Mouse (Mus musculus): ENCODE measurements around the gene Thra. TPM values are rescaled to one million over a fixed set of nuclear protein-coding genes. Genes with fewer than 3 reads are reported as not detected.

Gene Thra
- total RNA-seq, 2 experiments from 2014 or later = 78.3 to 85.2 TPM

DNA sequence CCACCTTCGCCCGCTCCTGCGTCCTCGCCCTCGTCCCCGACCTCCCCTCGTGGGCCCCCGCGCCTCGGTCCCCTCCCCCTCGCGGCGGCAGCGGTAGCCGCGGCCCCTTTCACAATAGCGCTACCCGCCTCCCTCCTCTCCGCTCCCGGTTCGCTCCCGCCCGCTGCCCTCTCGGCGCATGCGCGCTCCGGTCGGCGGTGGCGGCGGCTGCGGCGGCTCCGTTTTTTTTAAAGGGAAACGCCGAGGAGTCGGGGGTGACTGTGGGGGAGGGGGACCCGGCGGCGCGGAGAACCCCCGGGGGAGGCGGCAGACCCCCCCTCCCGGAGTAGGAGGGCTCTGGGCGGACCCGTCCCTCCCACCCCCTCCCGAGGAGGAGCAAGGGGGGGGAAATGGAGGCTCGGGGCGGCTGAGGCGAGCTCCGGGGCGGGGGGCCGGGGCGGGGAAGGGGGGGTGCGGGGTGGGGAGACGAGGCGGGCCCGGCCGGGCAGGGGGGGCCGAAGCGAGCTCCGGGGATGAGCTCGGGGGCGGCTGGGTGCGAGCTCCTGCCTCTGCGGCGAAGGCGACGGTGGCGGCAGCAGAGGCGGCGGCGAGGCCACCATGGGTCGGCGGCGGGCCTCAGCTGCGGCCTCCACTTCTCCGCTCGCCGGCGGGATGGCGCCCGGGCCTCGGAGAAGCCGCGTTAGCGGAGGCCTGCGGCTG, 54.7 kb downstream of the Thra start, which contains the start of gene Msl1:
TSS of gene Msl1 (plus strand) at position 502 of the 699 bp plus-strand sequence.
- DNase-seq (ENCODE audit: low spot score) = peak; percentile 85

DNA sequence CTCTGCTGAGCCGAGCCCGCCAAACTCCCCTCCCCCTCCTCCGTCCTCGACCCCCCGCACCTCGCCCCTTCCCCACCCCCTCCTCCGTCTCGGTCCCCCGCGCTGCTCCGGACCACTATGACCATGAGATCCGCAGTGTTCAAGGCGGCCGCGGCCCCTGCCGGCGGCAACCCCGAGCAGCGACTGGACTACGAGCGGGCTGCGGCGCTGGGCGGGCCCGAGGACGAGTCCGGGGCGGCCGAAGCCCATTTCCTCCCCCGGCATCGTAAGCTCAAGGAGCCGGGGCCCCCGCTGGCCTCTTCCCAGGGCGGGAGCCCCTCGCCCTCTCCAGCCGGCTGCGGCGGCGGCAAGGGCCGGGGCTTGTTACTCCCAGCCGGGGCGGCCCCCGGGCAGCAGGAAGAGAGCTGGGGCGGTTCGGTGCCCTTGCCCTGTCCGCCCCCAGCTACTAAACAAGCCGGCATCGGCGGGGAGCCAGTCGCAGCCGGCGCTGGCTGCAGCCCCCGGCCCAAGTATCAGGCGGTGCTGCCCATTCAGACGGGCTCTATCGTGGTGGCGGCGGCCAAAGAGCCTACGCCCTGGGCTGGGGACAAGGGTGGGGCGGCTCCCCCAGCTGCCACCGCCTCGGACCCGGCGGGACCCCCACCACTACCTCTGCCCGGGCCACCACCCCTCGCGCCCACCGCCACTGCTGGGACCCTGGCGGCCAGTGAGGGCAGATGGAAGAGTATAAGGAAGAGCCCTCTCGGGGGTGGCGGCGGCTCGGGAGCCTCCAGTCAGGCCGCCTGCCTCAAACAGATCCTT, 55.5 kb downstream of the Thra start:
- DNase-seq (ENCODE audit: low spot score) = peak; percentile 50

DNA sequence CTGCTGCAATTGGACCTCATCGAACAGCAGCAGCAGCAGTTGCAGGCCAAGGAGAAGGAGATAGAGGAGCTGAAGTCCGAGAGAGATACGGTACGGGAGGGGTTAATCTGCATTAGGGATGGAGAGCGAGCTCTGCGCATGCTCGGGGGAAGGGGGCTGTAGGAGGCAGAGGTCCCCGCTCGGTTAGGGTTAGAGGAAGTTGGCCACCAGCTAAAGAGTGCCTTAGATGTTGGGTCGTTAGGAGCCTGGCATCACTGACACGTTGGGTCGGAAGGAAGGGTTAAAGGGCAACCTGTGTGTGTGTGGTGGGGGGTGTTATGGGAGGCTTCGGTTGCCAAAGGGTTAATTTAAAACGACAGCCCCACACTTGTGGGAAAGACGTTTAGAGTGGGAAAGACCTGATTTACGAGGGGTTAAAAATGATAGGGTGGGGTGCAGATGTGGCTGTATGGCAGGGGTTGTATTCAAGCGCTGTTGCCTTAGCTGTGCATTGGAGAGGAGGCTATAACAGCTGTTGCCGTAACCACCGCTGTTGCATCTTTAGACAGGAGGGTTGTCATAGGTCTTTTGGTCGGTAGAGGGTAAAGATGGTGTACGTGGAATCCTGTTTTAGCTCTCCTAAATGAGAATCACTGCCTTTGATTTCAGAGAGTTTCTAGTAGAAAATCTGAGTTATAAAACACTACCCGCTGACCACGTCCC, 56.2 kb downstream of the Thra start:
- peak; percentile 44 for DNase-seq (ENCODE audit: low spot score)

DNA sequence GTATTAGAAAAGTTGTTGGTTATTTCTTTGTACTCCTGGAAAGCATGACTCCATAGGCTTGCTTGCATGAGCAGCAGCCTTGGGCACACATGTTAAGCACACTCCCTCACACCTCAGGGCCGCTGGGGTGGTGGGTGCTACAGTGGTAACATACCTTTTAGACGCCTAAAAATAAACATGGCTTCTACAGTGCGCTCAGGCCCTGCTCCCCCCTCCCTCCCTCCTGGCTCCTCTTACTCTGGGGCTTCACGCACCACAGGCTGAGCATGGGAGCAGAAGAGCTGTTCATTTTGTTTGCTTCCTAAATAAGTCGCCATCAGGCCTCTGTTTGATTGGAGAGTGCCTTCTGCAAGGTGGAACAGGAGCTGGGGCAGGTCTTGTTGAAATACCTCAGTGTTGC, 56.9 kb downstream of the Thra start:
- peak; percentile 18 for DNase-seq (ENCODE audit: low spot score)

DNA sequence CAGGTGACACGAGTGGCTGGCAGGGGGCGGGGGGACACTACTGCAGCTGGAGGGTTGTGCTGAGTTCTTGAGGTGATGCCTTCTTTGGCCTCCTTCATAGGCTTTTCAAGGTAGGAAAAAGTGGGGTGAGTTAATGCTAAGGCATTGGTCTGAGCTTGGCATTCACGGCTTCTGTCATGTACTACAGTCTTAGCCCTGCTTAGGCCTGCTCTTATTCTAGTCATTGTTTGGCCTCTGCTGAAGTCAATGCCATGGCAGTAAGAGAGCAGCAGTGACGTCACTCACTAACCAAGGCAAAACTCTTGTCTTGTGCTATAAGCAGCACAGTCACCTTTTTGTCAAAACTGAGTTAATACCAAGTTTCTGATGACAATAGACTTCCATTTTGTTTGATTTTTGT, 57.5 kb downstream of the Thra start:
- DNase-seq (ENCODE audit: low spot score) = no peak

DNA sequence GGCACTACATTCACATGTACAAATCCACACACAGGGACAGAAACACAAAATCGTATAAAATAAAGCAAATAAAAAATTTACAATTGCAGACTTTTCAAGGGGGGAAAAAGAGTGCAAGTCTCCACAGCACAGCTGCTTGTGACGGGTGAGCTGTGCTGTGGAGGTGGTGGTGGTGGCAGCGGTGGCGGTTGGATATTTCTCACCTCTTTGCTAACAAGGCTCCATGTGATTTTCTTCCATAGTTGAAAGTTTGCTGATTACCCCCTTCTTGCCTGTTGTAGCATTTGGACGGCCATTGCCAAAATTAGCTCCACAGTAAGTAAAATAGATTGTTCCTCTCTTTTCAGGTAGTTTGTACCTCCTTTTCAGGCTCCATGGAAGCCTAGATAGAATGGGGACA, 64.2 kb downstream of the Thra start, which contains the start of gene Casc3:
TSS of gene Casc3 (plus strand) at position 301 of the 400 bp plus-strand sequence.
- no peak for DNase-seq (ENCODE audit: low spot score)

DNA sequence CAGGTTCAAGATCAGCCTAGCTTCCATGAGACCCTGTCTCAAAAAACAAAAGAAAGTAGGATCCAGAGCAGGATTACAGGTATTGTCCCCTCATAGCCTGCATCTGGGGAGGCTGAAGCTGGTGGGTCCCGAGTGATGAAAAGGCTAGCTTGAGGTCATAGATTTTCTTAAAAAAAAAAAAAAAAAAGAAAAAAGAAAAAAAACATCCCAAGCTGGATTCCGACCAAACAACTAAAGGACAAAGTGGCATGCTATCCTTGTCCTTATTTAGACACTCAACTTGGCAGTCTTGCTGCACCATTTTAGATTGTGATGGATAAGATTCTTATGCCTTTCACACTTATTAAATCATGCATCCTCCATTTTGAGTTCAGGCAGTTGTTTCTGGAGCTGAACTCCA, 68.0 kb downstream of the Thra start:
- no peak for DNase-seq (ENCODE audit: low spot score)

DNA sequence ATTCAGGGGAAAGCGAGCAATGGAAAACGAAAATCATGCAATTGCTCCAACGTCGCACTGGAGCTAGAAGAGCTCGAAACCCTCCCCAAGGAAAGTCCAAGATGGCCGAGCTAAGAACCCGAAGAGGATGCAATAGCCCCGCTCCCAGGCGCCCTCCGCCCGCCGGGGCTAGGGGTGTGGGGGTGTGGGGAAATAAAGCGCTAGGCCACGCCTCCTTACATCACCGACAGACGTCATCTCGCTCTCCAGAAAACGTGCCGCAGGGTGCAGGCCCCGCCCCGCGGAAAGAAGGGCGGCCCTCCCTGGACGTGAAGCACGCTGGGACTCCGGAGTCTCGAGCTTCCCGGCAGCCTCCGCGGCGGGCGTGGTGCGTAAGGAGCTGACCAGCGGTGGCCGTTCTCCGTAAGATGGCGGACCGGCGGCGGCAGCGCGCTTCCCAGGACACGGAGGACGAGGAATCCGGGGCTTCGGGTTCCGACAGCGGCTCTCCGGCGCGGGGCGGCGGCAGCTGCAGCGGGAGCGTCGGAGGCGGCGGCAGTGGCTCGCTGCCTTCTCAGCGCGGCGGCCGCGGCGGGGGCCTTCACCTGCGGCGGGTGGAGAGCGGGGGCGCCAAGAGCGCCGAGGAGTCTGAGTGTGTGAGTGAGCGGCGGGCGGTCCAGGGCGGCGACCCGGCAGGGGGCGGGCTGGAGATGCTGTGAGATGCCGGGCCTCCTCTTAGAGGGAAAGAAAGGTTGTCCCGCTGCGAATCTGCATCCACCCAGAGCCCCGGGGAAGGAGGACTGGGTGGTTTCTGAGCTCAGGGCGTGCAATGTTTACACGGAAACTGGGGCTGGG, 69.2 kb downstream of the Thra start:
- DNase-seq (ENCODE audit: low spot score) = peak; percentile 98

DNA sequence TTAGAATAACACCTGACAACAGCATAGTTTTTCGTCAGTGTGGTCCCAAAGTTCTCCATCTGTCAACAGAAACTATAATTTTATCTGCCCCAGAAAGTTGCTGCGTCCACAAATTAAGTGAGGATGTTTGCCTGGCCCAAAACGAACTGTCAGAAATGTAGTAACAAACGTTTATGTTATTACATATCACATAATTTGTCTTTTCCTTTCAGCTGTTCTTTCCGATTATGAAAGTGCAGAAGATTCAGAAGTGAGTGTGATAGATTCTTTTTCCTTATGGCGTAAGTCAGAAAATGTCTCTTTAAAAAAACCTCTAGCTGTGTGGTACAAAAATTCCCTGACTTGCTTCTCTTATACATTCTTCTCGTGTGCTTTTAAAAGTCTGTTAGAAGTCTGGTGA, 70.2 kb downstream of the Thra start:
- DNase-seq (ENCODE audit: low spot score) = no peak

DNA sequence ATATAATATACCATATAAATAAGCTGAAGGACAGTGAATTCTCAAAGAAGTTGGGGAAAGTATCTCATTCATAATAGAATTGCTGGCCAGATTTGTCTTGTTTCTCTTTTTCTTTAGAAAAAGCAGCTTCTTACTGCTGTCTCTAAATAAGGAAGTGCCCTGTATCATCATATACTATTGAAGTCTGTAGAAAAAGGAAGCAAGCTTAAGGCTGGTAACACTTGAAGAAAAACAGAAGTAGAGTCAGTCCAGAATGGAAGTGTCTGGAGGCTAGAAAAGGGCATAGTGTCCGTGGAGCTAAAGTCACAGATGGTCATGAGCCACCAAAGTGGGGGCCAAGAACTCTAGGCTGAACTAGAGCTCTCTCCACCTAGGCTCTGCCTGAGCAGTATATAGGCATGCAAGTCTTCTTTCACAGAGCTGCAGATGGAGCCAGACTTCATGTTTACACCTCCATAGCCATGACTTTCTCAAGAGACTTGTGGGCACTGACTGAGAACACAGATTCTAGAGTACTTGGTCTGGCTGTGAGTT, 76.3 kb downstream of the Thra start:
- DNase-seq (ENCODE audit: low spot score) = no peak

Other genes with a start within 250 kb of the Thra start
- gene Ikzf3, start 194.6 kb upstream of the Thra start, total RNA-seq (2021) = under 1 TPM in 1 of 2 experiments, not detected in 1; 0.14 TPM
- gene Zpbp2, start 189.5 kb upstream of the Thra start, total RNA-seq (2021) = not detected
- gene Ormdl3, start 153.3 kb upstream of the Thra start, total RNA-seq (2021) = 10 to 100 TPM; 25.1 to 26.3 TPM
- not detected for gene Lrrc3c, start 142.3 kb upstream of the Thra start, total RNA-seq (2021)
- 1 to 10 TPM; 4.1 to 6.6 TPM for gene Gm12355, start 115.0 kb upstream of the Thra start, total RNA-seq (2021)
- gene Gsdma3, start 114.3 kb upstream of the Thra start, total RNA-seq (2021) = 10 to 100 TPM in 1 of 2 experiments, 1 to 10 TPM in 1; 8.8 to 12.5 TPM
- 1 to 10 TPM in 1 of 2 experiments, under 1 TPM in 1; 0.73 to 1.1 TPM for gene Gsdma2, start 93.9 kb upstream of the Thra start, total RNA-seq (2021)
- gene Gsdma, start 76.3 kb upstream of the Thra start, total RNA-seq (2021) = under 1 TPM; 0.83 to 0.89 TPM
- 100 to 1,000 TPM; 105 to 106 TPM for gene Psmd3, start 58.1 kb upstream of the Thra start, total RNA-seq (2021)
- gene Csf3, start 39.4 kb upstream of the Thra start, total RNA-seq (2021) = not detected
- gene Med24, start 11.2 kb upstream of the Thra start, total RNA-seq (2021) = 10 to 100 TPM; 48.1 to 53.3 TPM
- gene Nr1d1, start 34.7 kb downstream of the Thra start, total RNA-seq (2021) = 100 to 1,000 TPM in 1 of 2 experiments, 10 to 100 TPM in 1; 74.0 to 126 TPM
- gene Msl1, start 54.9 kb downstream of the Thra start, total RNA-seq (2021) = 10 to 100 TPM; 50.5 to 56.4 TPM
- 10 to 100 TPM; 14.0 to 15.6 TPM for gene Casc3, start 64.3 kb downstream of the Thra start, total RNA-seq (2021)
- gene Rapgefl1, start 96.1 kb downstream of the Thra start, total RNA-seq (2021) = under 1 TPM; 0.09 to 0.14 TPM
- gene Wipf2, start 123.0 kb downstream of the Thra start, total RNA-seq (2021) = 1 to 10 TPM; 5.5 to 5.7 TPM
- gene Cdc6, start 167.2 kb downstream of the Thra start, total RNA-seq (2021) = under 1 TPM; 0.09 to 0.26 TPM
- 10 to 100 TPM; 12.9 to 13.2 TPM for gene Rara, start 187.2 kb downstream of the Thra start, total RNA-seq (2021)
- gene Gjd3, start 242.4 kb downstream of the Thra start, total RNA-seq (2021) = not detected

Measured in gastrocnemius, adult 18-20 months (tissue).